Mouse (Mus musculus) heart, embryonic 14.5 days (tissue): ENCODE data around the gene Cass4. TPM values are rescaled to one million over a fixed set of nuclear protein-coding genes. Genes with fewer than 3 reads are reported as not detected.
A peak's percentile ranks its signal among the peaks of the same experiment; 100 is the strongest.

Experiments used
- ATAC-seq: fragments of 200-750 bp; cut with Nextera tagmentation; 2 replicates; pipeline ENCODE4 v1.8.0; 2017; ENCODE audit warnings: low read depth, moderate TSS enrichment; ENCODE audit not compliant: insufficient number of reproducible peaks, insufficient read depth, low FRiP score
- H3K27ac ChIP-seq, 2 experiments: fragments of 200-500 bp in 1 of 2; fragments of 300-500 bp in 1 of 2; sonication (generic) in 1 of 2; replicated peaks in 1 of 2; 2 replicates each; pipeline ENCODE4 v1.5.1; 2012 to 2014; ENCODE audit warnings: low read depth in 2 of 2, low read length in 2 of 2, control low read depth in 1 of 2, mild to moderate bottlenecking in 1 of 2, mixed read lengths in 1 of 2; ENCODE audit not compliant: control insufficient read depth in 1 of 2, insufficient read depth in 1 of 2
- H3K27me3 ChIP-seq: fragments of 300-500 bp; sonication (generic); 2 replicates; pipeline ENCODE4 v1.6.1; 2014; ENCODE audit warnings: mild to moderate bottlenecking, low read length, control low read depth; ENCODE audit not compliant: control insufficient read depth, insufficient read depth
- H3K36me3 ChIP-seq: fragments of 300-500 bp; sonication (generic); 2 replicates; pipeline ENCODE4 v1.6.1; 2014; ENCODE audit warnings: mild to moderate bottlenecking, control low read depth, low read length, mixed read lengths; ENCODE audit not compliant: control insufficient read depth, insufficient read depth
- H3K4me1 ChIP-seq, 2 experiments: fragments of 200-500 bp in 1 of 2; fragments of 300-500 bp in 1 of 2; sonication (generic) in 1 of 2; 2 replicates each; pipeline ENCODE4 v1.6.1; 2012 to 2014; ENCODE audit warnings: low read length in 2 of 2, control low read depth in 1 of 2, mixed read lengths in 1 of 2; ENCODE audit not compliant: control insufficient read depth in 2 of 2, insufficient read depth in 2 of 2
- H3K4me2 ChIP-seq: fragments of 300-500 bp; sonication (generic); 2 replicates; pipeline ENCODE4 v1.6.1; 2014; ENCODE audit warnings: mild to moderate bottlenecking, low read length
- H3K4me3 ChIP-seq, 2 experiments: fragments of 200-500 bp in 1 of 2; fragments of 300-500 bp in 1 of 2; sonication (generic) in 1 of 2; 2 replicates each; pipeline ENCODE4 v1.5.1; 2012 to 2014; ENCODE audit warnings: low read length in 2 of 2, mild to moderate bottlenecking in 2 of 2, control low read depth in 1 of 2, low read depth in 1 of 2, moderate library complexity in 1 of 2; ENCODE audit not compliant: control insufficient read depth in 1 of 2, insufficient read depth in 1 of 2
- H3K9ac ChIP-seq: fragments of 300-500 bp; sonication (generic); 2 replicates; pipeline ENCODE4 v1.6.1; 2014; ENCODE audit warnings: mild to moderate bottlenecking, low read length
- H3K9me3 ChIP-seq: fragments of 300-500 bp; sonication (generic); 2 replicates; pipeline ENCODE4 v1.6.1; 2016; ENCODE audit warnings: low read length, control low read depth; ENCODE audit not compliant: control insufficient read depth
- WGBS: fragments of 180-500 bp; shearing (Covaris S2); extraction: QIAGEN DNeasy Blood & Tissue Kit; methylation state at CpG from one replicate; pipeline ENCODE4 v1.1.7; 2014; 5-methylcytosine and 5-hydroxymethylcytosine counted together
- polyA plus RNA-seq: library from polyadenylated mRNA; unstranded; fragments of >200 nt; fragmentation: Nextera tagmentation; extraction: Ambion mirVana; gene quantifications from 2 replicates; pipeline ENCODE4 v1.2.1, GENCODE M21; 2014

Cass4 gene
- polyA plus RNA-seq, 1 experiment from 2014 or later, result 0.30 TPM

- Histone ChIP-seq H3K27me3 (no peaks in the 10 kb centered on the region), H3K4me2 (no peak overlapping the region), H3K36me3 (peaks cover 18% of the 10 kb centered on the region), H3K4me1 (peaks cover 4 to 21% of the 10 kb centered on the region in 2 experiments), H3K4me3 (no peak overlapping the region), H3K27ac (no peak overlapping the region), H3K9me3 (no peaks in the 10 kb centered on the region), H3K9ac (no peak overlapping the region)
- 78% methylated on average over 14 of the region's 14 CpGs for WGBS
- ATAC-seq, result no peak
Observed at GRCm38 (mm10) chr2:172349776-172350175, 43.8 kb upstream of the Cass4 start.

DNA sequence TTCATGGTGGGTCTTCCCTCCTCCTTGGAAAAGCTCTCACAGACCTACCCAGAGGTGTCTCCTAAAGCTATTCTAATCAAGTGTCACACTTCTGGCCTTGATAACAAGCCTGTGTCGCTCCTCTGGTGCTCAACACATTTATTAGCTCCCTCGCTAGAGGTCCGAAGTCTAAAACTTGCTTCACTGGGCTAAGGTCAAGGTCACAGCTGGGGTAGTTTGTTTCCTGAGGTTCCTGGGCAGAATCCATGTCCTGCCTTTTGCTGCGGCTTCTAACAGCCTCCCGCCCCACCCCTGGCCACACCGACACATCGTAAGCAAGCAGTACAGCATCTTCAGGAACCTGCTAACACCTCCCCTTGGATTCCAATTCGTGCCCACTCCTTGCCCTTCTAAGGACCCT, 42.8 kb upstream of the Cass4 start:
- Histone ChIP-seq H3K4me3 (no peak overlapping the region), H3K36me3 (peaks cover 28% of the 10 kb centered on the region), H3K4me2 (no peak overlapping the region), H3K9me3 (no peaks in the 10 kb centered on the region), H3K27ac (no peak overlapping the region), H3K9ac (no peak overlapping the region), H3K27me3 (no peaks in the 10 kb centered on the region), H3K4me1 (peaks cover 4 to 21% of the 10 kb centered on the region in 2 experiments; a peak in 2 of 4 replicates)
- no peak for ATAC-seq
- WGBS, result 57% methylated on average over 8 of the region's 8 CpGs

- Histone ChIP-seq H3K4me2 (no peak overlapping the region), H3K27me3 (no peaks in the 10 kb centered on the region), H3K4me1 (peaks cover 0 to 9% of the 10 kb centered on the region in 2 experiments; a peak in 1 of 4 replicates), H3K9ac (no peak overlapping the region), H3K27ac (no peak overlapping the region), H3K4me3 (no peak overlapping the region), H3K9me3 (no peaks in the 10 kb centered on the region), H3K36me3 (peaks cover 52% of the 10 kb centered on the region)
- no peak for ATAC-seq
- WGBS, result 83% methylated on average over 9 of the region's 9 CpGs
Observed at GRCm38 (mm10) chr2:172353218-172353617, 40.4 kb upstream of the Cass4 start.

- no peak overlapping the region for H3K4me3 ChIP-seq
- ATAC-seq, result no peak
- WGBS, result 75% methylated on average over 9 of the region's 9 CpGs
- H3K9ac ChIP-seq, result no peak overlapping the region
- H3K4me2 ChIP-seq, result no peak overlapping the region
- no peaks in the 10 kb centered on the region for H3K27me3 ChIP-seq
- H3K9me3 ChIP-seq, result no peaks in the 10 kb centered on the region
- H3K27ac ChIP-seq, result no peak overlapping the region
- H3K4me1 ChIP-seq, result peaks cover 0 to 3% of the 10 kb centered on the region in 2 experiments; a peak in 1 of 4 replicates
- H3K36me3 ChIP-seq, result peaks cover 67% of the 10 kb centered on the region
Observed at GRCm38 (mm10) chr2:172354761-172355160, 38.8 kb upstream of the Cass4 start.

GRCm38 (mm10) chr2:172355833-172356232, 37.8 kb upstream of the Cass4 start:
- no peaks in the 10 kb centered on the region for H3K9me3 ChIP-seq
- no peak for ATAC-seq
- 84% methylated on average over 5 of the region's 5 CpGs for WGBS
- H3K4me2 ChIP-seq, result no peak overlapping the region
- H3K36me3 ChIP-seq, result peaks cover 78% of the 10 kb centered on the region
- H3K4me3 ChIP-seq, result no peak overlapping the region
- no peak overlapping the region for H3K27ac ChIP-seq
- no peak overlapping the region for H3K9ac ChIP-seq
- H3K4me1 ChIP-seq, result peaks cover 0 to 2% of the 10 kb centered on the region in 2 experiments; a peak in 1 of 4 replicates
- H3K27me3 ChIP-seq, result no peaks in the 10 kb centered on the region

DNA sequence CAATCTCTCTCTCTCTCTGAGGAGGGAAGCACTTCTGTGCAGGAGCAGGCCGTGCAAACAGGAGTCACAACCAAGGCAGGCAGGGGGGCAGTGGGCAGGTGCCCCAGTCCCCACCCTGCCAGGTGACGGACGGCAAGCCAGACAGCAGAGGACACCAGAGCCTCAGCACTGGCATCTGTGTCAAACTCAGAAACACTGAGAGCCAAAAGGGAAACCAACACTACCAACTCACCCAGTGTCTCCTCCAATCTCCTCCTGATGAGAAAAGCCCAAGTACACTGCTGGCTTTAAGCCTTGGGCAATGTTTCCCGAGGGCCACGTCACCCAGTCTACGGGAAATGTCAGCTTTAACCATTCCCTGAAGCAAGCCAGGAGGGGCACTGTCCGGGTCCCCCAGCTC, 30.4 kb upstream of the Cass4 start:
- Histone ChIP-seq H3K9me3 (no peaks in the 10 kb centered on the region), H3K27ac (no peak overlapping the region), H3K27me3 (no peaks in the 10 kb centered on the region), H3K36me3 (peaks cover 99% of the 10 kb centered on the region), H3K9ac (no peak overlapping the region), H3K4me2 (no peak overlapping the region), H3K4me1 (peaks cover 0 to 7% of the 10 kb centered on the region in 2 experiments; a peak in 2 of 4 replicates), H3K4me3 (no peak overlapping the region)
- ATAC-seq, result no peak
- WGBS, result 79% methylated on average over 7 of the region's 7 CpGs

- H3K36me3 ChIP-seq, result peaks cover 59% of the 10 kb centered on the region
Observed at GRCm38 (mm10) chr2:172370411-172371223, 23.0 kb upstream of the Cass4 start, which contains the start of the genes Aurka and Cstf1. TSS of gene Aurka (minus strand) at chr2:172370535. TSS of gene Cstf1 (plus strand) at chr2:172370681.

More at GRCm38 (mm10) chr2:172370411-172371223, 23.0 kb upstream of the Cass4 start, which contains the start of the genes Aurka and Cstf1:
- Histone ChIP-seq H3K27ac (peak within 1 kb of the TSS; percentile 83 to 87), H3K4me1 (peaks cover 4 to 26% of the 10 kb centered on the region in 2 experiments), H3K4me2 (peak within 1 kb of the TSS; percentile 80), H3K4me3 (peak within 1 kb of the TSS; percentile 68 to 85), H3K9ac (peak within 1 kb of the TSS; percentile 91), H3K9me3 (no peaks in the 10 kb centered on the region), H3K27me3 (no peaks in the 10 kb centered on the region)
- WGBS, result under 1% methylated on average over 66 of the region's 66 CpGs
- ATAC-seq, result peak; percentile 95
